Mouse (Mus musculus) CH12.LX (cell line): ENCODE measurements around the gene Ephb4. TPM values are rescaled to one million over a fixed set of nuclear protein-coding genes. Genes with fewer than 3 reads are reported as not detected.
A peak's percentile ranks its signal among the peaks of the same experiment; 100 is the strongest.

Experiments used
- DNase-seq: peaks from one replicate; pipeline ENCODE4 v3.0.0-alpha.2; 2013; ENCODE audit errors: extremely low read depth
- H3K27ac ChIP-seq: 2 replicates; pipeline ENCODE4 v1.5.1; 2012; ENCODE audit warnings: low read depth, mild to moderate bottlenecking, control low read depth, moderate library complexity; ENCODE audit not compliant: insufficient read depth
- H3K27me3 ChIP-seq: replicated peaks from 2 replicates; pipeline ENCODE3; 2012; ENCODE audit warnings: inconsistent platforms
- H3K36me3 ChIP-seq, 2 experiments: replicated peaks in 1 of 2; 2 replicates each; pipeline versions ENCODE3 to v1.6.1; 2012; ENCODE audit warnings: inconsistent platforms in 1 of 2, low read length in 1 of 2, mild to moderate bottlenecking in 1 of 2, mixed read lengths in 1 of 2, moderate library complexity in 1 of 2; ENCODE audit not compliant: control insufficient read depth in 1 of 2, insufficient read depth in 1 of 2
- H3K4me1 ChIP-seq, 2 experiments: 2 replicates each; pipeline ENCODE4 v1.6.1; 2012; ENCODE audit warnings: inconsistent platforms in 1 of 2, moderate library complexity in 1 of 2; ENCODE audit not compliant: insufficient read depth in 2 of 2, control insufficient read depth in 1 of 2
- H3K4me2 ChIP-seq: 2 replicates; pipeline ENCODE4 v1.6.1; 2012; ENCODE audit warnings: low read depth, mild to moderate bottlenecking, control low read depth; ENCODE audit not compliant: poor library complexity, insufficient read depth, severe bottlenecking
- H3K4me3 ChIP-seq, 3 experiments: fragments of 150-350 bp in 1 of 3; sonication (generic) in 1 of 3; replicated peaks in 1 of 3; 2 replicates each; pipeline versions ENCODE3 to v1.5.1; 2011 to 2012; ENCODE audit warnings: low read depth in 2 of 3, low read length in 2 of 3, mild to moderate bottlenecking in 2 of 3, moderate library complexity in 2 of 3, control low read depth in 1 of 3, improper control_type of control experiment in 1 of 3, inconsistent platforms in 1 of 3, mixed read lengths in 1 of 3; ENCODE audit not compliant: poor library complexity in 1 of 3
- H3K79me2 ChIP-seq: replicated peaks from 2 replicates; pipeline ENCODE4 v1.6.1; 2012; ENCODE audit warnings: mild to moderate bottlenecking, moderate library complexity; ENCODE audit not compliant: control insufficient read depth, poor library complexity, insufficient read depth, severe bottlenecking; ENCODE audit errors: extremely low read depth
- H3K9ac ChIP-seq: 2 replicates; pipeline ENCODE4 v1.6.1; 2012; ENCODE audit warnings: low read depth, mild to moderate bottlenecking, control low read depth, moderate library complexity; ENCODE audit not compliant: insufficient read depth
- H3K9me3 ChIP-seq: replicated peaks from 2 replicates; pipeline ENCODE3; 2012; ENCODE audit warnings: low read length, inconsistent platforms, mixed read lengths
- BHLHE40 ChIP-seq: IDR thresholded peaks from 2 replicates; pipeline ENCODE4 v1.6.1; 2011; ENCODE audit warnings: mild to moderate bottlenecking, low read depth, low read length, improper control_type of control experiment
- CTCF ChIP-seq, 2 experiments: IDR thresholded peaks in 1 of 2; conservative IDR thresholded peaks in 1 of 2; 2 replicates each; pipeline ENCODE4 v1.5.1; 2011 to 2012; ENCODE audit warnings: low read depth in 2 of 2, low read length in 2 of 2, improper control_type of control experiment in 1 of 2, inconsistent platforms in 1 of 2, mild to moderate bottlenecking in 1 of 2, moderate library complexity in 1 of 2
- E2F4 ChIP-seq: IDR thresholded peaks from 2 replicates; pipeline ENCODE4 v1.6.1; 2011; ENCODE audit warnings: low read depth, low read length, improper control_type of control experiment; ENCODE audit not compliant: insufficient replicate concordance
- ELF1 ChIP-seq: IDR thresholded peaks from 2 replicates; pipeline ENCODE4 v1.6.1; 2014; ENCODE audit warnings: low read depth, mild to moderate bottlenecking, inconsistent platforms, low read length, improper control_type of control experiment
- EP300 ChIP-seq: IDR thresholded peaks from 2 replicates; pipeline ENCODE4 v1.6.1; 2011; ENCODE audit warnings: low read length, improper control_type of control experiment
- ETS1 ChIP-seq: conservative IDR thresholded peaks from 2 replicates; pipeline ENCODE4 v1.6.1; 2012; ENCODE audit warnings: low read depth, mild to moderate bottlenecking, inconsistent platforms, low read length, improper control_type of control experiment, moderate library complexity
- IRF4 ChIP-seq: IDR thresholded peaks from 2 replicates; pipeline ENCODE4 v1.6.1; 2014; ENCODE audit warnings: low read depth, mild to moderate bottlenecking, inconsistent platforms, low read length, improper control_type of control experiment
- JUN ChIP-seq: IDR thresholded peaks from 2 replicates; pipeline ENCODE4 v1.6.1; 2011; ENCODE audit warnings: low read depth, mild to moderate bottlenecking, low read length, improper control_type of control experiment, moderate library complexity; ENCODE audit not compliant: insufficient read depth
- MAX ChIP-seq: IDR thresholded peaks from 2 replicates; pipeline ENCODE4 v1.6.1; 2011; ENCODE audit warnings: low read length, improper control_type of control experiment
- MAZ ChIP-seq: IDR thresholded peaks from 2 replicates; pipeline ENCODE4 v1.6.1; 2012; ENCODE audit warnings: low read depth, mild to moderate bottlenecking, inconsistent platforms, low read length, improper control_type of control experiment, moderate library complexity
- MEF2A ChIP-seq: IDR thresholded peaks from 2 replicates; pipeline ENCODE4 v1.6.1; 2014; ENCODE audit warnings: low read depth, mild to moderate bottlenecking, inconsistent platforms, low read length, improper control_type of control experiment, borderline replicate concordance
- MXI1 ChIP-seq: IDR thresholded peaks from 2 replicates; pipeline ENCODE4 v1.6.1; 2011; ENCODE audit warnings: mild to moderate bottlenecking, low read depth, low read length, improper control_type of control experiment
- MYC ChIP-seq: IDR thresholded peaks from 2 replicates; pipeline ENCODE4 v1.6.1; 2011; ENCODE audit warnings: low read depth, mild to moderate bottlenecking, improper control_type of control experiment, low read length
- NELFE ChIP-seq: IDR thresholded peaks from 2 replicates; pipeline ENCODE4 v1.6.1; 2011; ENCODE audit warnings: low read depth, low read length, improper control_type of control experiment
- NRF1 ChIP-seq: IDR thresholded peaks from 2 replicates; pipeline ENCODE4 v1.6.1; 2014; ENCODE audit warnings: low read depth, mild to moderate bottlenecking, inconsistent platforms, low read length, improper control_type of control experiment, moderate library complexity
- PAX5 ChIP-seq: IDR thresholded peaks from 2 replicates; pipeline ENCODE4 v1.6.1; 2012; ENCODE audit warnings: low read length, inconsistent platforms, mixed read lengths
- POLR2A ChIP-seq: IDR thresholded peaks from 2 replicates; pipeline ENCODE4 v1.6.1; 2011; ENCODE audit warnings: low read depth, mild to moderate bottlenecking, improper control_type of control experiment, low read length
- RCOR1 ChIP-seq: conservative IDR thresholded peaks from 2 replicates; pipeline ENCODE4 v1.6.1; 2012; ENCODE audit warnings: low read depth, mild to moderate bottlenecking, inconsistent platforms, low read length, improper control_type of control experiment
- SIN3A ChIP-seq: IDR thresholded peaks from 2 replicates; pipeline ENCODE4 v1.6.1; 2012; ENCODE audit warnings: low read length, improper control_type of control experiment, inconsistent platforms
- SMC3 ChIP-seq: IDR thresholded peaks from 2 replicates; pipeline ENCODE4 v1.6.1; 2011; ENCODE audit warnings: low read depth, low read length, improper control_type of control experiment
- TBP ChIP-seq: conservative IDR thresholded peaks from 2 replicates; pipeline ENCODE4 v1.6.1; 2011; ENCODE audit warnings: low read depth, low read length, improper control_type of control experiment
- TCF12 ChIP-seq: IDR thresholded peaks from 2 replicates; pipeline ENCODE4 v1.6.1; 2014; ENCODE audit warnings: low read depth, mild to moderate bottlenecking, inconsistent platforms, low read length, improper control_type of control experiment
- ZMIZ1 ChIP-seq: IDR thresholded peaks from 2 replicates; pipeline ENCODE4 v1.6.1; 2012; ENCODE audit warnings: low read depth, mild to moderate bottlenecking, inconsistent platforms, low read length, improper control_type of control experiment
- dilution Hi-C: fragments of 300-500 bp; cut with MboI; formaldehyde crosslinking; loops from 2 replicates; pipeline ENCODE4 v1.14.3; 2020; ENCODE audit warnings: low sequenced_read_pairs; ENCODE audit not compliant: extremely low pct_unique_long_range_greater_than_20kb, extremely low pct_ligation_motif_present
- in situ Hi-C: fragments of 300-500 bp; cut with MboI; formaldehyde crosslinking; loops from 3 replicates; pipeline ENCODE4 v1.14.3; 2019; ENCODE audit warnings: low sequenced_read_pairs, low pct_ligation_motif_present, low pct_unique_long_range_greater_than_20kb, mixed read lengths
- polyA plus RNA-seq: library from polyadenylated mRNA; unstranded; fragments of >175 nt; gene quantifications from 2 replicates; pipeline ENCODE4 v1.2.1, GENCODE M21; 2012; ENCODE audit warnings: low read depth; ENCODE audit not compliant: insufficient read length
- total RNA-seq, 2 experiments: library from RNA; depleted of rRNA; stranded (reverse); fragments of 300-350 nt in 1 of 2; fragments of >200 nt in 1 of 2; gene quantifications; 2 replicates each; pipeline ENCODE4 v1.2.3; 2012 to 2014

The Ephb4 gene
- total and polyA plus RNA-seq, 3 experiments = 0.56 to 2.2 (median 1.5) TPM

DNA sequence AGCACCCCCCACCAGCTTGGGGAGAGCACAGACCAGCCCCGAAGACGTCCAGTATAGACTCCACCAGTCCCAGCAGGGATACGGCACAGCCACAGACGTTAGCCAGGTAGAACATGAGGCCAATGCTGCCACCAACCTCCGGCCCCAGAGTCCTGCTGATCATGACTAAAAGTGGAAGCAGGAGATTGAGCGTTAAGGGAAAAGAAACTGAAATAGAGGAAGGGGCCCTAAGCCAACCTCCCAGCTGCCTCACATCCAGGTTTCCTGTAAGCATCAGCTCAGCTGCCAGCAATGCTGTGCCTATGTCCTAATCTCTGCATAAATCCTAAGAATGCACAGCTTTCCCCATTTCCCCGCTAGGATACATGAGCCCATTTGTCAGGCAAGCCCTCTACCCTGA is 19.0 kb upstream of the Ephb4 start:
- DNase-seq = peak; percentile 49
- Histone ChIP-seq H3K9me3 (no peaks in the 10 kb centered on the region), H3K36me3 (peaks cover 2 to 43% of the 10 kb centered on the region in 2 experiments), H3K4me1 (peaks cover 14 to 35% of the 10 kb centered on the region in 2 experiments), H3K4me2 (no peak overlapping the region), H3K79me2 (no peaks in the 10 kb centered on the region), H3K27me3 (peaks cover 11% of the 10 kb centered on the region), H3K27ac (no peak overlapping the region), H3K4me3 (no peak overlapping the region), H3K9ac (no peak overlapping the region)
- in situ Hi-C loops = loop anchor here (10.0 kb wide), 1 partner anchor 154 kb away; no protein-coding TSS in a partner anchor
- TF ChIP-seq TBP (no peak), EP300 (peak; percentile 66), PAX5 (no peak), ZMIZ1 (no peak), BHLHE40 (0 out of 2 replicates have a peak, but pooled peaks have one; percentile 11), IRF4 (peak; percentile 71), E2F4 (no peak), MEF2A (no peak; the same call in 1 of the 2 replicates), JUN (no peak)
- dilution Hi-C loops = no loop called here

DNA sequence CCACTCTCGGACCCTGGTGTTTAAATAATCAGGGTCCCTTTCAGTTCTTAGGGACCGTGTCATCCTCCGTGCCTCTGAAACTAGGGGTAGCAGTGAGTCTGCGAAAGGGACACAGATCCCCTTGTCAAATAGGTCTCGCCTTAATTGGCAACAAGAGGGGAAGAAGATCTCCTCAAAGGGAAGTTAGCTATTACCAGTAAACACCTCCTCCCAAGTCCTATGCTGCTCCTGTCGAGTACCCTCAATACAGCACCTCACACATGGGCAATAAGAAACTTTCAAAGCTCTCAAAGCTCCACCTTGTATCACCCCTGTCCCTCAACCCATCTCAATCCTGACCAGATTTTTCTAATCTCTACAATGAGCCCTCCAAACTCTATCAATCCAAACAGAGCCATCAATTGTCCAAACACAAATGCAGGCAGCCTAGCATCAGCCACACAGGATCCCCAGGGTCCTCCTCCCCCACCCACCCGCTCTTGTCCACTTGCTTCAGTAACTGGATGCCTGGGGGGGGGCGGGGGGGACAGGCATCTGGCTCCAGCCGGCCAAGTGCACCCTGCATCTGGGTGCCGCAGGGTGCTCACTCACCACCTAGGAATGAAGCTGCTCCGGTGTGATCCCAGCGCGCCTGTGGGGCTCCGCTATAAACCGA is 16.9 kb upstream of the Ephb4 start:
- Histone ChIP-seq H3K27me3 (peaks cover 28% of the 10 kb centered on the region), H3K9me3 (no peaks in the 10 kb centered on the region), H3K4me1 (peaks cover 14 to 34% of the 10 kb centered on the region in 2 experiments), H3K27ac (no peak overlapping the region), H3K9ac (peak overlapping the region; percentile 81), H3K79me2 (no peaks in the 10 kb centered on the region), H3K4me2 (peak overlapping the region; percentile 68), H3K36me3 (peaks cover 2 to 25% of the 10 kb centered on the region in 2 experiments), H3K4me3 (peak overlapping the region; percentile 71 to 75 (median 74))
- in situ Hi-C loops (loop anchor here (10.0 kb wide), 1 partner anchor 152 kb away; no protein-coding TSS in a partner anchor), dilution Hi-C loops (no loop called here)
- TF ChIP-seq NELFE (0 out of 2 replicates have a peak, but pooled peaks have one; percentile 25), IRF4 (no peak)
- DNase-seq = no peak

- peak within 1 kb of the TSS; percentile 81 for H3K9ac ChIP-seq
- H3K4me3 ChIP-seq = peak within 1 kb of the TSS; percentile 71 to 75 (median 74)
- peaks cover 14 to 31% of the 10 kb centered on the region in 2 experiments for H3K4me1 ChIP-seq
- H3K36me3 ChIP-seq = peaks cover 2 to 19% of the 10 kb centered on the region in 2 experiments
- H3K79me2 ChIP-seq = no peaks in the 10 kb centered on the region
- H3K4me2 ChIP-seq = peak within 1 kb of the TSS; percentile 68
- H3K27me3 ChIP-seq = peaks cover 28% of the 10 kb centered on the region
- DNase-seq = peak; percentile 93
- H3K27ac ChIP-seq = no peak within 1 kb of the TSS
- no peaks in the 10 kb centered on the region for H3K9me3 ChIP-seq
- in situ Hi-C loops (loop anchor here (10.0 kb wide), 1 partner anchor 151 kb away; no protein-coding TSS in a partner anchor), dilution Hi-C loops (no loop called here)
- no peak for TF ChIP-seq NELFE
- TF ChIP-seq ELF1 = peak; percentile 61
- TF ChIP-seq SIN3A = peak; percentile 84
- 0 out of 2 replicates have a peak, but pooled peaks have one; percentile 14 for TF ChIP-seq RCOR1
- TF ChIP-seq IRF4 = 0 out of 2 replicates have a peak, but pooled peaks have one; percentile 5
- peak; percentile 65 for TF ChIP-seq POLR2A
- peak; percentile 31 to 74; a peak in 2 of 4 replicates for TF ChIP-seq CTCF (conservative IDR thresholded peaks at IDR 0.05 in 1 of 2, IDR thresholded peaks at IDR 0.05 in 1 of 2; ENCODE audit: low read depth in 2 of 2, low read length in 2 of 2)
- no peak for TF ChIP-seq MAZ
- peak; percentile 97 for TF ChIP-seq MXI1
- peak; percentile 83 for TF ChIP-seq MYC
- peak; percentile 93 for TF ChIP-seq MAX
- 0 out of 2 replicates have a peak, but pooled peaks have one; percentile 43 for TF ChIP-seq TCF12
- TF ChIP-seq NRF1 = no peak
- TF ChIP-seq ETS1 = no peak
- peak; percentile 60 for TF ChIP-seq SMC3
- TF ChIP-seq BHLHE40 = peak; percentile 74
Observed at GRCm38 (mm10) chr5:137333512-137334174, 16.3 kb upstream of the Ephb4 start, which contains the start of gene Slc12a9. Slc12a9 (minus strand) TSS chr5:137333597.
